Mouse (Mus musculus): ENCODE measurements around the gene F11r.

F11r gene

DNA sequence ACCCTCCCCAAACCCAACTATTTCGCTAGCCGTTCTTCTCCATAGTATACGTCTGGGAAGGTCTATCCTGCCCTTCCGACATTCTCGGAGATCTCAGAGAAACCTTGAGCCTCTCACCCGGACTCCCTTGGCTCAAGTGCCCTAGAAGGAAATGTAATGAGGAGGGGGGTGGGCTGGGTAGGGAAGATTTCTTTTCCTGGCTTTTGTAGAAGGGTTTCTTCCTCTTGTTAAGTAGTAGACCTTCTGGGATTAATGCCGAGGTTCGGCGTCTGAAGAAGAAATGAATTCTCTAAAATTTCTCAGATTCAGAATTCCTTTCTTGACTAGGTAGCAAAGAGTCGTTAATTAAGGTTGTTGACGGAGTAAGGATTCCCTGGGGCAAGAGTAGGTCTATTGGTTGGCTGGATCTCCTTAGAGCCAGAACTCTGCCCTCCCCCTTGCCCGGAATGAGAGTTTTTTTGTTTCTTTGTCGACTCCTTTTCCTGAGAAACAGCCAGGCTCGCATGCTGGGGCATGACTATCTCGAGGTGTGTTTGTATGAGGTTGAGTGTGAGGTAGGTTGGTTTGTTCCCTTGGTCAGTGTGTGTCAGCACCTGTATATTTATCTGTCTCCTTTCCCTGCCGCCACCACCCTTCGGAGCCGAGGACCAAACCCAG lies 807 bp downstream of the F11r start:
- no peak for DNase-seq (ENCODE audit: low read depth)

DNA sequence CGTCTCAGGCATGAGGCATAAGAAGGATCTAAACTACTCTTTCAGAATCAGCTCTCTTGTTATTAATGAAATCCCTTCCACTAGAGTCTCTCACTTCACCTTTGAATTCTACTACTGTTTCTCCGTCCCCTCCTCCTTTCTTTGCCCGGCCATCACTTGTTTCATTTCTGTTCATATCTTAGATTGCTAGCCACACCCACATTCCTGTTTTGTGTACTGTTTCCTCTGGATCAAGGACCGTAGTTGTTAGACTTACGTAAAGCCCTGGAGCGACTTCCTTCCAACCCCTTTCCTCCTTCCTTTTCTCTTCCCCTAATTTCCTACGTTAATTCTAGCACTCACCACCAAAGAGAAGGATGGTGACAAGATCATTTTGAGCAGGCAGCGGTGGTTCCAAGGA lies 1.7 kb downstream of the F11r start:
- no peak for DNase-seq (ENCODE audit: low read depth)

DNA sequence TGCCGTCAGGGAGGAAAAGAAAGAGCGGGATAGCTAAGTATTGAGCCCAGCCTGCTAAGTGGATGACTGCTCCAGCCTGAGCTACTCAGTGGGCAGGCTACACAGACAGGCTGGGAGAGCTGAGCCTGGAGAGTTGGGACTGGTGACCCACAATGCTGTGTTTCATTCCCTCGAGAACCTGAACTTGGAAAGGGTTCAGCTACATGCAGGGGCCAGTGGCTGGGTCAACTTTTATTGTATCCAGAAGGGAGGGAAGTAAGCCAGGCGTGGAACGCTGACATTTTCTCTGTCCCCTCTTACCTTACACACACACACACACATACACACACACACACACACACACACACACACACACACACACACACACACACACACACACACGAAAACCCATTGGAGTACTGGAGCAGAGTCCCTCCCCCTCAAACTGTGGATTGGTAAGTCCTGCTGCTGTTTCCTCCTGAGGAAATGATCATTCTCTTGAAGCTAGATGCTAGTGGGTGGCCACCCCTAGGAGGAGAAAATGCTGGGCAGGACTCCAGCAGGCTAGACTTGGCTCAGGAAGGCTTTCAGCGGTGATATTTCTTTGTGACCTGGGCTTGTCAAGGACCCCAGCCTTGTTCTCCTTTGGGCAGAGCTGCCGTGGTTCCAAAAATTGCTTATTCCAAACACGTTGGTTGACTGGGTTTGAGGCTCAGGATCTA lies 2.8 kb downstream of the F11r start:
- no peak for DNase-seq (ENCODE audit: low read depth)

DNA sequence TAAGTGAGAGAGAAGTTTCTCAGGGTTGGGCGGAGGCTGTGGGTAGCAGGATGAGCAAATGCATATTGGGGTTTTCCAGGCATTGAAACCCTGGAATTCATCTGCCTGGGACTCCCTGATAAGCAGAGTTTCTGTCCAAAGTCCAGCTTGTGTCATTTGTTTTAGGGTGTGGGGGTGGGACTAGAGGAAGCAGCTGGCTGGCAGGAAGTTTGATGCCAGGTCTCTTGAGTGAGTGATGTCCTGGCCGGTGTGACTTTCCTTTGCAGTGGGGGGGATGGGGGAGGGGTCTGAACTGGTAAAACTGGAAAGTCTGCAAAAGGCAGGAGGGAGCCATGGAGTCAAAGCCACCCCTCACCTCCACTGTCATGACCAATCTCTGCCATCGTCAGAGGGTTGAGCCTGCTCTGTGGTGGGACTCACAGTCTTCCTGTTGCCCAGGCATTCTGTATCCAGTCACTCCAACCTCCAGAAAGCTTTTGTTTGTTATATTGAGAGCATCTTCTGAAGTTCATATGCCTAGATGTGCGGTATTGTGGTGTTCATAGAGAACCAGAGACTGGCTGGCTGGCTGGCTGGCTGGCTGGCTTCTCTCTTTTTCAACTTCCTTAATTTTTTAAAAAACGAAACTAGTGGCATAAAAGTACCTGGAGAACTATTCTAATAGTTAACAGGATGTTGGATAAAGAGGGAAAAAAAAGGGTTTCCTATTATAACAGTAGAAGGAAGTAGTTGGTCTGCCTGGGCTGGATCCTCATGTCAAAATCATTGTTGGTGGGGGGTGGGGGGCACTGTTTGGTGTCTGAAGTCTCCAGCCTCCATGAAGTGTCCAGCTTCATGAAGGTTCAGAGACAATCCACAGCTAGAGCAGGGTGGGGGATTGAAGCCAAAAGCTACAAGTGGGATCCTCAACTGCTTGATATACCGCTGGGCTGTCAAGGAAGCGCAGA lies 4.4 kb downstream of the F11r start:
- no peak for DNase-seq (ENCODE audit: low read depth)

DNA sequence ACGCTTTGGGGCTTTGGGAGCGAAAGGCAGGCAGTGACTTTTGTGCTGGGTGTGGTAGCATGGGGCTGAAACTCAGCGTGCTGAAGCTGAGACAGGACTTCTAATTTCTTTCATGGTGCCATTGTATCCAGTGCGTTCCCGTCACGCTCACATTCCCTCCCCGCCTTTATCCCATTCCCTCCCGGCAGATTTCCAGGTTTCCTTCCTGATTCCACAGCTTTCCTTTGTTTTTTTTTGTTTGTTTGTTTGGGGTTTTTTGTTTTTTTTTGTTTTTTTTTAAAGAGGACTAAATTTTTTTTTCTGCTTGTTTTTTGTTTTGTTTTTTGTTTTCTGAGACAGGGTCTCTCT lies 5.1 kb downstream of the F11r start:
- no peak for DNase-seq (ENCODE audit: low read depth)

DNA sequence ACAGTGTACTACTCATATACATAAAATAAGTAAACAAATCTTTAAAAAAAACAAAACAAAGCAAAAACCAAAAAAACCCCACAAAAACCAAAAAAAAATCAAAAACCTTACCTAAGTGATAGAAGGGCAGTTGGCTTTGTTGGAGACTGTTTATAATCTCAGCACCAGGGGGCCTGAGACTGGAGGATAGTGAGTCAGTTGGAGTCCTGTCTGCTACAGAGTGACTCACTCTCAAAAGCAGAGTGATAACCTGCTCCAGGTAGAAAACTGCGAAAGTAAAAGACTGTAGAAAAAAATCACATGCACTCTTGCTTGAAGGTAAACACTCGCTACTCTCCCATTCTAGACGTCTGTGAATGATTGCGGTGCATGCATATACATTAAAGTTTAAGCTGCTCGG lies 7.7 kb downstream of the F11r start:
- no peak for DNase-seq (ENCODE audit: low read depth)

DNA sequence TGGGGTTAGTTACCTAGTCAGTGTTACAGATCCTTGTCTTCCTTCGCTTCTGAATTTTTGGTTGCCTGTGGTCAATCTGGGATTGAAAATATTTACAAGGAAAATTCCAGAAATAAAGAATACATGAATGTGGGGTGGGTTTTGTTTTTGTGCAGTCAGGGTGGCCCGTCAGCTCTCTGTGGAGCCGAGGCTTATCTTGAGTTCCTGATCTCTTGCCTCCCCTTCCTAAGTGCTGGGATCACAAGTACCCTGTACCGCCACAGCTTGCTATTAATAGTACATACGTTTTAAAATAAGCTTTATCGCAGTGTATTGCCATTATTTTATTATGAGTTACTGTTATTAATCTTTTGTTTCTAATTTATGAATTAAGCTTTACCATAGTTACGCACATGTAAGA lies 9.5 kb downstream of the F11r start:
- no peak for DNase-seq (ENCODE audit: low read depth)

DNA sequence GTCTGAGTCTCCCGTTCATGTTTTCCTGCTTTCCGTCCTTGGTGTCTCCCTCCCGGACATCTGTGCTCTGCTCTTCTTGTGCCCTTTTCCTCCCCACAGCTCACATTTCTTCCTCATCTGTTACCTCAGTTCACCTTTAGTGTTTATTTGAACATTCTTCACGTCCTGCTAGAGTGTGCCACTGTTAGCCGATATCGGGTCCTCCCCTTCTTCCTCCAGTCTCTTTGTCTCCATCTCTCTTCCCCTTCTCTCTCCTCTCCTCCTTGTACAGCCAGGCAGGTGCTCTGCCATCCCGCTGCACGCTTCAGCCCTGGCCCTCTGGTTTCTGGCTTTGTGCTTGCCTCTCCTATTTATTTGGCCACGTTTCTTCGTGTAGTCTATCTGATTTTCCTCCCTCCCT lies 10.4 kb downstream of the F11r start:
- DNase-seq (ENCODE audit: low read depth): no peak

DNA sequence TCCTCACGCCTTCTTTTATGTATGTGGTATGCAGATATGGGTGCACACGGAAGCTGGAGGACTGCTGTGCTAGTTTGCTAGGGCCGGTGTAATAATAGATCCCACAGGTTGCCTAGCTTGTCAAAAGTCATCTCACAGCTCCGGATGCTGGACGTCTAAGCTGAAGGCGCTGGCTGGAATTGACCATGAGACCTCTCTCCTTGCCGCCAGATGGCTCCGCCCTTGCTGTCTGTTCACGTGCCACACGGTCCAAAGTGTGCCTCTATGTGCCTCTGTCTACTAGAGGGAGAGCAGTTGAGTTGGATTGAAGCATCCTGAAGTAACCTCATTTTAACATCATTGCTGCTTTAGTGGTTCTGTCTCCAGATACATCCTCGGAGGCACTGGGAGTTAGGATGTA lies 12.7 kb downstream of the F11r start:
- no peak for DNase-seq (ENCODE audit: low read depth)

DNA sequence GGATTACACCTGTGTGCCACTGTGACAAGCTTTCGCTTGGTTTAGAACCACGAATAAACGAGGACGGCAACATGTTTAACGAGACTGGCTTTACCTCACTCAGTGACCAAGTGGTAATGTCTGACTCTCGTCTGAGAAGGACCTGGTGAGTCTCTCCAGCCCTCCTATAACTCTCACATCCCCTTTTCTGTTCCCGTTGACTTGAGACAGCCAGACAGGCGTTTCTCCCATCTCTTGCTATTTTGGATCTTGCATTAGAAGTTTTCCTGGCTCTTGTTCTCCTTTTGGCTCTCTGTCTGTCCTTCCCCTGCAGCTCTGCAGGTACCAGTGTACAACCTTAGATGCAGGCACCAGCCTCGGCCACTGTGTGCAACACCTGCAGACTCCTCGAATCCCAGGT lies 13.7 kb downstream of the F11r start:
- DNase-seq (ENCODE audit: low read depth): no peak

DNA sequence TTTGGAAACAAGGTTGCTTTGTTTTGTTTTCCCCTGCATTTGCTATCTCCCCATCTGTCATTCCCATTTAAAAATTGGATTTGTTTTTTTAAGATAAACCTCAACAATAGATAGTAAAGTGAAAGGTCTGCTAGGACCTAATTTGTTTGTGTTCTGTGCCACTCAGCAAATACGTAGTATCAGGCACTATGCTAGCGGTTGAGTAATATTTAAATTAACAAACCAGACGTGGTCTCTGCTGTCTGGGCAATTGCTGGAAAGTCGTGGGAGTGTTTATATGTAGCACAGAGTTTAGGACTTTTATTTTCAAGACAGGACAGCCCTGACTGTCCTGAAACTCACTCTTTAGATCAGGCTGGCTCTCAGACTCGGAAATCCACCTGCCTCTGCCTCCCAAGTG lies 15.2 kb downstream of the F11r start:
- DNase-seq (ENCODE audit: low read depth): no peak

DNA sequence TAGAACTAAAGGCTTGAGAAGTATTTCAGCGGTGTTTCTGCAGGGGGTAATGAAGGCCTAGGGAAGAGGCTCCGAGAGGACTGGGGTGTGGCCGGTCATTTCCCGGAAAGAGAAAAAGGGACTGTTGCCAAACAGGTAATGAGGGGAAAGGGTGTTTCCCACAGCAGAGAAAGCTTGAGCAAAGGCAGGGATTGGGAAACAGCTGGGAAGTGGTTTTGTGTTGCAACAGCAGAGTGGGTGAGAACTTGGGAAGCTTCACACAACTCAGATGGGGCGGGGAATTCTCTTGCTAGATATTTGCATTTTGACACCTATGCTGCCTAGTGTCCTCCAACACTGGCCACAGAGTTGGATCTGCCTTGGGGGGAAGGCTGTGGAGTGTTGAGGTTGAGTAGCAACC lies 15.6 kb downstream of the F11r start:
- DNase-seq (ENCODE audit: low read depth): no peak

DNA sequence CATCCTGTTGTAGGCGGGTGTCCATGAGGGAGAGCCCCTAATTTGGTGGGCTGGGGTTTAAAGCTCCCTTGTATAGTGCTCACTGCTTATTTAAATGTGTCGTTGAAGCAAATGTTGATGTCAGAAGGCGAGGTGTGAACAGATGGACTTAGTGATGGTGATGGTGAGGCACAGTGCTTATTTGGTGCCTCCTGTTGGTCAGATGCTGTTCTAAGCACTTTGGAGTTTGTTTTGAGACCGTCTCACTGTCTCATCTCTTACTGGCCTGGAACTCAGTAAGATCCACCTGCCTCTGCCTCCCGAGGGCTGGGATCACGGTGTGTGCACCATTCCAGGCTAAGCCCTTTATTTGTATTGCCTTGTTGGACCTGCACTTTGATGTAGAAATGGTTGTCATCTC lies 17.6 kb downstream of the F11r start:
- no peak for DNase-seq (ENCODE audit: low read depth)

DNA sequence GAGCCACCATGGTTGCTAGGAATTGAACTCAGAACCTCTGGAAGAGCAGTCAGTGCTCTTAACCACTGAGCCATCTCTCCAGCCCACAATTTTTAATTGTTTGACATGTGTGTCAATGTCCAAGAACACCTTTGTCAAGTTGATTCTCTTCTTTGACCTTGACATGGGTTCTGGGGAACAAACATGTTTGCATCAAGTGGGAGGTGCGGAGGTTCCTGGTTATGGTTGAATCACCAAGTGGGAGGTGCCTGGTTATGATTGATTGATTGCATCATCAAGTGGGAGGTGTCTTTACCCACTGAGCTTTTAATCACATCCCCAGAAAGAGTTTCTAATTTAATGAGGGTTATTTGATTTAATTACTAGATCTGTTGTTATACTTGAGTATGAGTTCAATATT lies 20.2 kb downstream of the F11r start:
- no peak for DNase-seq (ENCODE audit: low read depth)

DNA sequence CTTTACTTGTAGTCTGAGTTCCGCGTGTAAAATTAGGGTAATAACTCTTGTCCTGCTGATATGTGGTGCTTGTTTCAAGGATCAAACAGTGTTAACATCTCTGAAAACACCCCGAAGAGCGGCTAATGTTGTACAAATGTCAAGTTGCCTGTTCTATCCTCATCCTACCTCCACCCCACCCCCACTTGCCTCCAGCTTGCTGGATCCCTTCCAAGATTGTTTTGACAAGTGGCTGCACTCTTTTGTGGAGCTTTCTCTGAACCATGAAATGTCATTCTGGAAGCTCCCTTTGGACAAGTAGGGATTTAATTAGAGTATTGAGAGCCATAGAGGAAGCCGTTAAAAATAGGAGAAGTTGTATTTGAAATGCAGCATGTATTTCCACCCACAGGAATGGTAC lies 22.5 kb downstream of the F11r start:
- no peak for DNase-seq (ENCODE audit: low read depth)

DNA sequence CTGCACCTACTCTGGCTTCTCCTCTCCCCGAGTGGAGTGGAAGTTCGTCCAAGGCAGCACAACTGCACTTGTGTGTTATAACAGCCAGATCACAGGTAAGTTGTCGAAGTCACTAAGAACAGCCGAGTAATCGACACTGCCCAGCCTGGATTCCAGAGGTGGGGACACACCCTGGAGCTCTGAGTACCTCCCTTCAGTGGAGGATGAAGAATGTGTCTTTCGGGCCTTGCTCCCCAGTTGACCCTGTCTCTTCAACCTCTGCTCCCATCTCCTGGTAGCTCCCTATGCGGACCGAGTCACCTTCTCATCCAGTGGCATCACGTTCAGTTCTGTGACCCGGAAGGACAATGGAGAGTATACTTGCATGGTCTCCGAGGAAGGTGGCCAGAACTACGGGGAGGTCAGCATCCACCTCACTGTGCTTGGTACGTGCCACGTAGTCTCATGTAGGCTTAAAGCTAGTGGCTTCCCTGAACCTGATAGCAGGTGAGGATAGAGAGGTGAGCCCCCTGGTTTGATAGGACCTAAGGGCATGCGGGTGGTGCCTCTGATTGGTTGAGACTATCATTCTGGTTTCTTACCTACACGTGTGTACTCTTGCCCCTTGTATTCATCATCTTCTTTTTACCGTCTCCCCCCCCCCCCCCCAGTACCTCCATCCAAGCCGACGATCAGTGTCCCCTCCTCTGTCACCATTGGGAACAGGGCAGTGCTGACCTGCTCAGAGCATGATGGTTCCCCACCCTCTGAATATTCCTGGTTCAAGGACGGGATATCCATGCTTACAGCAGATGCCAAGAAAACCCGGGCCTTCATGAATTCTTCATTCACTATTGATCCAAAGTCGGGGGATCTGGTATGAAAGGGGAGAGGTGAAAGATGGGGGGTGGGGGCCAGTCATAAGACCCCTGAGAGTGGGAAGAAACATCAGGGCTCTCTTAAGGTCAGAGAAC lies 23.5 kb downstream of the F11r start:
- no peak for DNase-seq (ENCODE audit: low read depth)

DNA sequence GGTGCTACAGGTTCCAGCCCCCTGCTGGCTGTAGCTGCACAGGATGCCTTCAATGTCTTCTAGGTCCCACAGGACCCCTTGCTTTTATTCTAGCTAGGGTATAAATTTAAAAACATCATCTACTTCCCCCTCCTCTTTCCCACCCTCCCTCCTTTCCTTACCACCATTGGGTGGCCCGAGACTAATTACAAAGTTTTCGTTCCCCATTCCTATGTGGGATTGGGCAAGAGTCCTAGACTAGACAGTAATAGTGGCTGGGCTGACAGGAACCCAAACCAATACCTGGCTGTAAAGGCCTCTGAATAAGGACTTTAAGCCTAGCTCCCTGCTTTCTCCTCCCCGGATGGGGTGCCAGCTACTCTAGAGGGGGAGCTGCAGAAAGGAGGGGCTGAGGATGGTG lies 25.8 kb downstream of the F11r start:
- DNase-seq (ENCODE audit: low read depth): no peak

DNA sequence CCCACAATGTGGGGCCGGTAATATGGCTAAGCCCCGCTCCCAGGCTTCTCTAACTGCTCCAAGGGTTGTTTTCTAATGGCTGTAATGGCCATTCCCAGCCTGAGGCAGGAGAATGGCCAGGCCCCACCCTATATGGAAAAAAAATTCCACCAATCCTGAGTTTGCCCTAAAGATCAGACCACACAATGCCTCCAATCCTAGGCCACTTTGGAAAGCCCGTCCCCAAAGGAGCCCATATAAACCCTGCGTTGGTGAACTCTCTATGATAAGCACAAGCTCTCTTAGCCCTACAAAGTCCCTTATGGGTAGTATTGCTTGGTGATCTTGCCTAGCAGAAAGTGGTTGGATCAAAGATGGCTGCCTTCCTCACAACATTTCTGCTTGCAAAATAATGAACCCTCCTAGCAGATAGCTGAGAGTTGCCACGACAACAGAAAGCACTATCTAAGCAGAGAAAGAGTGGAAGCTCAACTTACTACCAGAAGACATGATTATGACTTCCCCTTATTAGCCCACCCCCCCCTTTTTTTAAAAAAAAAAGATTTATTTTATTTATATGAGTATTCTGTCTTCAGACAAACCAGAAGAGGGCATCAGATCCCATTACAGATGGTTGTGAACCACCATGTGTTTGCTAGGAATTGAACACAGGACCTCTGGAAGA lies 28.5 kb downstream of the F11r start:
- no peak for DNase-seq (ENCODE audit: low read depth)

DNA sequence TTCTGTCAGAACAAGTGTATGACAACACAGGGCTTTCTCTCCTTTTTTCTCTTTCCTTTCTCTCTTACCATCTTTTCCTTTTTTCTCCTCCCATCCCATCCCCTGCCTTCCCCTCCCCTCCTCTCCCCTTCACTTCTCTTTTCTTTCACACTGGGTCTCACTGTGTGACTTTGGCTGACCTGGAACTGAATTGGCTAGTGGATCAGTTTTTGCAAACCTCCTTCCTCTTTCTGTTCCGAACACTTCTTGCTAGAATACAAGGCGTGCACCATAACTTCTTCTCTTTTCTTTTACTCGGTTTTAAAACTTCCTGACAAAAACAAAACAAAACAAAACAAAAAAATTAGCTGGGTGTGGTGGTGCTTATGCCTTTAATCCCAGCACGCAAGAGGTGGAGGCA lies 29.2 kb downstream of the F11r start:
- DNase-seq (ENCODE audit: low read depth): no peak

DNA sequence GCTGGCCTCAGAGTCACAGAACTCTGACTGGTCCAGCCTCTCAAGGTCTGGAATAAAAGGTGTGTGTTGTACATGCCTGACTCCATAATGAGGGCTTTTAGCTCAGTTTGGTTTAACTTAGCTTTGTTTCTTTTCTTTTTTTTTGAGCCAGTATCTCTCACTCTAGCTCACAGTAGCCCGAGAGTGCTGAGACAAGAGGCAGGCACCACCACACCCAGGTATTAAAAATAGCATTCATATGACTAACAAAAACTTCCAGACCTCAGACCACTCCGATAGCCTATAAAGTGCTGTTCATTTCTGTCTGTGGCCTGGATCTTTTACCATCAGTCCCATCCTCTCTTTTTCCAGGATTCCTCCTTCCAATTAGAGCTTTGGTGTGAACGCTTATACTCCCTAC lies 32.3 kb downstream of the F11r start:
- no peak for DNase-seq (ENCODE audit: low read depth)

DNA sequence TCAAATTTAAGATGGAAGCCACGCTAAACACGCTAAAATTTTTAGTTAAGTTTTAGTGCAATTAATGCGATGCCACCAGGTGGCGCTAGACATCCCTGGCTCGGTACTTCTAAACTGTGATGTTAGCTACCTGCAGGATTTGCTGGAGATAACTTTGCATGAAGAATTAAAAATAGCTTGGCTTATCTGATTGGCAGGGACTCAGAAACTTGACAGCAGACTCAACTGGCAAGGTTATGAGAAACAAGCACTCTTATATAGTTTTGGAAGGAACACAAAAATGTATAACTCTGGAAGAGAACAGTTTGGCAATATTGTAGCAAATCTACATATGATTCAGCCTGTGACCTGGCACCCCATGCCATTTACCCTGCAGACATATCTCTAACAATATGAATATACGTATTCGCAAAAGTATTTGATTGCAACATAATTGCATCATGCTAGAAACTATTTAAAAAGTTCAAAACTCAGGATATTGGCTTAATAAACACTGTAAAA lies 33.1 kb downstream of the F11r start:
- DNase-seq (ENCODE audit: low read depth): peak; percentile 87
